Mouse (Mus musculus): ENCODE results near the gene Socs2. TPM values are rescaled to one million over a fixed set of nuclear protein-coding genes. Genes with fewer than 3 reads are reported as not detected.

The Socs2 gene
- total and polyA plus RNA-seq, 3 experiments, result 16.5 to 24.9 TPM; not detected in 1

DNA sequence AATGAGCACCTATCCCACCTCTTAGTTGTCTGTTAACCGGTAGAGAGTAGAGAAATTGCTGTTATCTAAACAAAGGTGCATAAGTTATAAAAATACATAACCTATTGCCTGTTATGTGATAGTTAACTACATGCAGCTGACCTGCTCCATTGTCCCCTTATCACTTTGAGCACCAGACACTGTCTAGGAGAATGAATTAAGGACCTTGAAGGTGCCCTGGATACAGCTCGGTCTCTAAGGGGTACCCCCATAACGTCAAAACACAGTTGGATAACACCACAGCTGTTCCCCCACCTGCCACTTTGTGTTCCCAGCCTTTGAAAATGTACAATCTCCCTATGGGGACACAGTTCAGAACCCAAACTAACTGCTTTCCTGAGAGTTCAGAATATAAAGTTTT, 68.5 kb downstream of the Socs2 start:
- Histone ChIP-seq H3K4me1 (ENCODE audit: control insufficient read depth in 1 of 2, insufficient read depth in 2 of 2, low read length in 2 of 2) (no peaks in the 10 kb centered on the region), H3K27ac (ENCODE audit: control insufficient read depth, low read depth, low read length) (no peak overlapping the region), H3K79me2 (ENCODE audit: control insufficient read depth, insufficient read depth, low read length, poor library complexity) (no peaks in the 10 kb centered on the region), H3K27me3 (ENCODE audit: control insufficient read depth in 1 of 2, insufficient read depth in 2 of 2, low read length in 2 of 2) (peaks cover 0 to 2% of the 10 kb centered on the region in 2 experiments; a peak in 2 of 4 replicates), H3K4me3 (ENCODE audit: control insufficient read depth in 1 of 2, insufficient read depth in 1 of 2, low read depth in 2 of 2, low read length in 2 of 2) (no peak overlapping the region), H3K36me3 (ENCODE audit: control insufficient read depth in 1 of 2, insufficient read depth in 2 of 2, low read length in 2 of 2) (no peaks in the 10 kb centered on the region), H3K9ac (ENCODE audit: control insufficient read depth, low read depth, low read length, poor library complexity, severe bottlenecking) (no peak overlapping the region), H3K9me3 (replicated peaks; ENCODE audit: insufficient read depth, low read length) (no peaks in the 10 kb centered on the region)
- no peak for TF ChIP-seq SMC3 (IDR thresholded peaks at IDR 0.05; ENCODE audit: low read depth, low read length)
- TF ChIP-seq MYC (IDR thresholded peaks at IDR 0.05; ENCODE audit: low read depth, low read length), result no peak
- no peak for TF ChIP-seq CHD2 (IDR thresholded peaks at IDR 0.05; ENCODE audit: low read length)
- TF ChIP-seq MAFK (IDR thresholded peaks at IDR 0.05; ENCODE audit: borderline replicate concordance, low read depth, low read length), result no peak
- no peak for TF ChIP-seq POLR2AphosphoS2 (IDR thresholded peaks at IDR 0.05; ENCODE audit: low read length)
- TF ChIP-seq TAL1 (IDR thresholded peaks at IDR 0.05; ENCODE audit: low read length), result no peak
- no peak for TF ChIP-seq ZMIZ1 (IDR thresholded peaks at IDR 0.05; ENCODE audit: low read depth, low read length)
- TF ChIP-seq MAX (IDR thresholded peaks at IDR 0.05; ENCODE audit: low read length), result no peak
- no peak for TF ChIP-seq MXI1 (IDR thresholded peaks at IDR 0.05; ENCODE audit: low read depth, low read length)
- no peak for DNase-seq (ENCODE audit: low read depth, low spot score)

DNA sequence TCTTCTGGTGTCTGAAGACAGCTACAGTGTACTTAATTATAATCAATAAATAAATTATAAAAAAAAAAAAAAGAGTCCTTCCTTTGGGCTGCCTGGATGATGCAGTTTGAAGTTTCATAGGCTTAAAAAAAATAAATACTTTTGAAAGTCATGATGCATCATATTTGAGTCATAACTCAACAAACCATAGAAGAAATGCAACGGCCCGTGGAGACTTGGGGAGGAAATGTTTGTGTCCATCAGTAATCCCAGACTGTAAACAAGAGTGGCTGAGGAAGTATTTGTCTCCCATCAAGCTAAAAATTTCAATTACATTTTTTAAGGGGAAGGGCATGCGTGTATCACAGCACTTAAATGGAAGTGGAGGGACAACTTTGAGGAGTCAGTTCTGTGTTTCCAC, 69.2 kb downstream of the Socs2 start:
- Histone ChIP-seq H3K4me3 (ENCODE audit: control insufficient read depth in 1 of 2, insufficient read depth in 1 of 2, low read depth in 2 of 2, low read length in 2 of 2) (no peak overlapping the region), H3K27me3 (ENCODE audit: control insufficient read depth in 1 of 2, insufficient read depth in 2 of 2, low read length in 2 of 2) (peaks cover 0 to 2% of the 10 kb centered on the region in 2 experiments; a peak in 2 of 4 replicates), H3K27ac (ENCODE audit: control insufficient read depth, low read depth, low read length) (no peak overlapping the region), H3K4me1 (ENCODE audit: control insufficient read depth in 1 of 2, insufficient read depth in 2 of 2, low read length in 2 of 2) (no peaks in the 10 kb centered on the region), H3K9ac (ENCODE audit: control insufficient read depth, low read depth, low read length, poor library complexity, severe bottlenecking) (no peak overlapping the region), H3K36me3 (ENCODE audit: control insufficient read depth in 1 of 2, insufficient read depth in 2 of 2, low read length in 2 of 2) (no peaks in the 10 kb centered on the region), H3K79me2 (ENCODE audit: control insufficient read depth, insufficient read depth, low read length, poor library complexity) (no peaks in the 10 kb centered on the region), H3K9me3 (replicated peaks; ENCODE audit: insufficient read depth, low read length) (no peaks in the 10 kb centered on the region)
- DNase-seq (ENCODE audit: low read depth, low spot score), result no peak
- TF ChIP-seq CHD2 (IDR thresholded peaks at IDR 0.05; ENCODE audit: low read length) (no peak), JUND (IDR thresholded peaks at IDR 0.05; ENCODE audit: low read depth, low read length) (no peak), ETS1 (IDR thresholded peaks at IDR 0.05; ENCODE audit: low read depth, low read length) (no peak), CHD1 (IDR thresholded peaks at IDR 0.05; ENCODE audit: low read depth, low read length) (no peak), GATA1 (IDR thresholded peaks at IDR 0.05; ENCODE audit: low read depth, low read length) (no peak), POLR2AphosphoS2 (IDR thresholded peaks at IDR 0.05; ENCODE audit: low read length) (no peak), MAZ (IDR thresholded peaks at IDR 0.05; ENCODE audit: low read depth, low read length) (no peak), RCOR1 (IDR thresholded peaks at IDR 0.05; ENCODE audit: low read depth, low read length) (no peak), HCFC1 (IDR thresholded peaks at IDR 0.05; ENCODE audit: low read depth, low read length) (no peak), MEF2A (IDR thresholded peaks at IDR 0.05; ENCODE audit: extremely low read depth, insufficient replicate concordance, low read depth, low read length, poor library complexity, severe bottlenecking) (no peak), POLR2A (IDR thresholded peaks at IDR 0.05; ENCODE audit: control insufficient read depth in 1 of 2, insufficient read depth in 1 of 2, low read depth in 1 of 2, low read length in 2 of 2, poor library complexity in 1 of 2) (no peak), TAL1 (IDR thresholded peaks at IDR 0.05; ENCODE audit: low read length) (no peak), E2F4 (IDR thresholded peaks at IDR 0.05; ENCODE audit: borderline replicate concordance, low read depth, low read length) (no peak), TBP (IDR thresholded peaks at IDR 0.05; ENCODE audit: low read depth, low read length) (no peak), NRF1 (IDR thresholded peaks at IDR 0.05; ENCODE audit: insufficient read depth, low read depth, low read length, poor library complexity, severe bottlenecking) (no peak), UBTF (IDR thresholded peaks at IDR 0.05; ENCODE audit: borderline replicate concordance, insufficient read depth, low read depth, low read length) (no peak)

Data from MEL (cell line).